Mouse (Mus musculus) regulatory T cell (primary cell): Measurements from ENCODE around the gene Acer1.

Experiments
- in situ Hi-C: fragments of 300-600 bp; cut with MboI, MseI; formaldehyde crosslinking; loops from one replicate; pipeline ENCODE4 v1.15.1; 2025; ENCODE audit warnings: high pct_unique_total_duplicates

The Acer1 gene

GRCm38 (mm10) chr17:56982013-56982412 lies at the start of gene Acer1:
Acer1 (minus strand) TSS chr17:56982126.
- in situ Hi-C loops = no loop called here

GRCm38 (mm10) chr17:57030931-57031660 lies 49.2 kb upstream of the Acer1 start, which contains the start of gene Khsrp:
Khsrp (minus strand) TSS chr17:57031522.
- in situ Hi-C loops = no loop called here

GRCm38 (mm10) chr17:57029691-57030090 lies 47.8 kb upstream of the Acer1 start:
- in situ Hi-C loops = no loop called here

GRCm38 (mm10) chr17:57027471-57027870 lies 45.5 kb upstream of the Acer1 start:
- in situ Hi-C loops = no loop called here

GRCm38 (mm10) chr17:57020960-57021359 lies 39.0 kb upstream of the Acer1 start:
- in situ Hi-C loops = no loop called here

- in situ Hi-C loops = no loop called here
These were observed 37.8 kb upstream of the Acer1 start for GRCm38 (mm10) chr17:57019693-57020092.

- in situ Hi-C loops = no loop called here
These were observed 30.4 kb upstream of the Acer1 start for GRCm38 (mm10) chr17:57012245-57012795.

GRCm38 (mm10) chr17:57011236-57012141 lies 29.6 kb upstream of the Acer1 start, which contains the start of the genes Gtf2f1 and Gm17949:
Gtf2f1 (minus strand) TSS chr17:57011288.
Gm17949 (plus strand) TSS chr17:57011469.
- in situ Hi-C loops = no loop called here

GRCm38 (mm10) chr17:57010911-57011235 lies 28.9 kb upstream of the Acer1 start:
- in situ Hi-C loops = no loop called here

- in situ Hi-C loops = no loop called here
These were observed 25.4 kb upstream of the Acer1 start for GRCm38 (mm10) chr17:57007137-57007905.

- in situ Hi-C loops = no loop called here
These were observed 22.1 kb upstream of the Acer1 start for GRCm38 (mm10) chr17:57003994-57004393.

- in situ Hi-C loops = no loop called here
These were observed 19.3 kb upstream of the Acer1 start for GRCm38 (mm10) chr17:57001228-57001627.

GRCm38 (mm10) chr17:56999968-57000609 lies 18.2 kb upstream of the Acer1 start, which contains the start of gene Pspn:
Pspn (minus strand) TSS chr17:57000018.
- in situ Hi-C loops = loop anchor here (5.0 kb wide), 1 partner anchor 247 kb away; the partner anchor contains the start of genes Gpr108 and Trip10

- in situ Hi-C loops = loop anchor here (5.0 kb wide), 1 partner anchor 248 kb away; the partner anchor contains the start of genes Gpr108 and Trip10
These were observed 17.5 kb upstream of the Acer1 start for GRCm38 (mm10) chr17:56999414-56999813.

GRCm38 (mm10) chr17:56997029-56997667 lies 15.2 kb upstream of the Acer1 start, which contains the start of gene Alkbh7:
Alkbh7 (plus strand) TSS chr17:56997339.
- in situ Hi-C loops = loop anchor here (5.0 kb wide), 1 partner anchor 250 kb away; the partner anchor contains the start of genes Gpr108 and Trip10

- in situ Hi-C loops = loop anchor here (5.0 kb wide), 1 partner anchor 251 kb away; the partner anchor contains the start of genes Gpr108 and Trip10
These were observed 14.6 kb upstream of the Acer1 start for GRCm38 (mm10) chr17:56996506-56996905.

GRCm38 (mm10) chr17:56995046-56995445 lies 13.1 kb upstream of the Acer1 start:
- in situ Hi-C loops = loop anchor here (5.0 kb wide), 1 partner anchor 252 kb away; the partner anchor contains the start of genes Gpr108 and Trip10

- in situ Hi-C loops = no loop called here
These were observed 9.0 kb upstream of the Acer1 start for GRCm38 (mm10) chr17:56990966-56991365.

GRCm38 (mm10) chr17:56990115-56990746 lies 8.3 kb upstream of the Acer1 start, which contains the start of gene Clpp:
Clpp (plus strand) TSS chr17:56990305.
- in situ Hi-C loops = no loop called here
